Mouse (Mus musculus): ENCODE data around the gene Usp34. TPM values are rescaled to one million over a fixed set of nuclear protein-coding genes. Genes with fewer than 3 reads are reported as not detected.
"Not testable (repeated sequence)": the region's sequence is repeated elsewhere in the genome, so short reads cannot be mapped to it uniquely, and the experiment has no call there.

Gene Usp34
- total RNA-seq, 1 experiment from 2014 or later: 46.2 TPM

DNA sequence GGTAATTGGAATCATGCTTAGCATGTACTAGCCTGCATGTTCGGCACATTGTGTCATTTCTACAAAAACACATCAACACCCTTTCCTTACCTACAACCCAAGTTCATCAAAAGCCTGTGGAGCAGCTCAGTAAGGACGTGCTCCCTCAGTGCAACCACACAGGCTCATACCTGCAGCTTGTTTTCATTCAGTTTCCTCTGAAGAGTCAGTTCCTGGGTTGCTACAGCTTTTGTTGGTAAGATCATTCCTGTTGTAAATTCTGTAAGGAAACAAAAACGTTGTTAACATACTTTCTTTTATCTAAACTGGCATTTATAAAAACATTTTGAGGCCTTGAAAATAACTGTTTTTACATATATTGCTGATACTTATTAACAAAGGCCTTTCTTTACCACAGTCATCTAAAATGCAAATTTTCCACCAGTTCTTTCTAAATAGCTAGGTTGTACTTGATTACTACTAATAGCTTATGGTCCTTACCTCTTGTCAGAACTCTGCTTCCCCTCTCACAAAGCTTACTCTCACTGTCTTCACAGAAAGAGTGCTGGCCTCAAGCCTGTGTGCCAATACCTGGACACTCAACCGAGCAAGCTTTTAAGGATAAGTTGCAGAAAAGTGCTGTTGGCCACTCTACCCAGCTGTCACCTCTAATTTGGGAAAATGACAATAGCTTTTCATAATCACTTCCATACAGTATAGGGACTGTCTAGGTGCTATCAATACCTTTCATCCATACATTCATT is 185.5 kb downstream of the Usp34 start:
- no peak for ATAC-seq (replicated peaks; ENCODE audit: insufficient number of reproducible peaks, low FRiP score, low TSS enrichment, poor library complexity, severe bottlenecking)

DNA sequence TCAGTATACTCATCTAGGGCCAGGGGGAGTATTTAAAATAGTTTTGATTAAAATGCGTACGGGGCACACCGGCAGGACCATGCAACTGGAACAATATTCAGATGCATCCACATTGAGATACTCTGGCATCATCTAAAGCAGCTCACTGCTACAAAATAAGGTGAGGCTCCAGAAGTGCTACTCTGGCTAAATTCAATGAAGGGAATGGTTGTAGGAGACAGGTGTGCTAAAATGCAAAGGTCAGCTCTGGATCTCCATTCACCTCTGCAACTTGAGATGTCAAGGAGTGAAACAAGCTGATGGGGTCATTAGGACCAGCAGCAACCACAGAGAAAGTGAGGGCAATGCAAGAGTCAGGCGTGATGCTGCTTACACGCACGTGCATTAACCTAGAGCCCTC is 188.5 kb downstream of the Usp34 start:
- ATAC-seq (replicated peaks; ENCODE audit: insufficient number of reproducible peaks, low FRiP score, low TSS enrichment, poor library complexity, severe bottlenecking): no peak

DNA sequence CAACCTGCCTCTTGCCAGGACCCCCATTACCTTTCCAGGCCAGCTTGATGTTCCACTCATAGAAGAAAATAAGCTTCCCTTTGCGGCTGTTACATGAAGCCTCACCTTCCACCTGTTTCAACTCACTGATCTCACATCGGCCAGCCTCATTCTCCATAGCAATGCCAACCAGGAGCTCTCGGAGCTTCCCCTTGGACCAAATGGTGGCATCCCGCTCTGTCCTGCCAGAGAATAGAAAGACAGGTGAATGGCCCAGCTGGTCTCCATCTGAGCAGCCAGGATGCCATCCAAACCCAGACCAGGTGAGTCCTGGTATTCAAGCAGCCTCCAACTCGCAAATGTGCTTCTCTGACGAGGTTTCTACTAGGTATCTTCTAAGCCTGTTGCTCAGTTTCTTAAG is 190.0 kb downstream of the Usp34 start:
- ATAC-seq (replicated peaks; ENCODE audit: insufficient number of reproducible peaks, low FRiP score, low TSS enrichment, poor library complexity, severe bottlenecking): no peak

DNA sequence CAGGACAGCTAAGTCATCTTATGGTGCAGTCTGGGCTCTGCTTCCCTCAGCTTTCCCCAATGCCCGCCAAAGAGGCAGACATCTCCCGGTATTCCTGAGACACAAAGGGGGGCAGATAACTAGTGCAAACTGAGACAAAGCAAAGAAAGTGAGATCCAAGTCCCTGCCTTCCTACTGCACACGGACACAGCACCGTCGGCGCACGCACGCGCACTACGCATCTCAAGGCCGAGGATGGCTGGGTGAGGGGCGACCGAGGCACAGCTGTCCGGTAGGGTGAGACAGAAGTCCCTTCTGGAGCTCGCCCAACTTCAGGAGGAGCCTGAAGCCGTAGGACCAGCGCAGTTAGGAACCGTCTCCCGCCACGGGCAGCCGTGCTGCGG is 190.6 kb downstream of the Usp34 start:
- peak; percentile 20 for ATAC-seq (replicated peaks; ENCODE audit: insufficient number of reproducible peaks, low FRiP score, low TSS enrichment, poor library complexity, severe bottlenecking)

DNA sequence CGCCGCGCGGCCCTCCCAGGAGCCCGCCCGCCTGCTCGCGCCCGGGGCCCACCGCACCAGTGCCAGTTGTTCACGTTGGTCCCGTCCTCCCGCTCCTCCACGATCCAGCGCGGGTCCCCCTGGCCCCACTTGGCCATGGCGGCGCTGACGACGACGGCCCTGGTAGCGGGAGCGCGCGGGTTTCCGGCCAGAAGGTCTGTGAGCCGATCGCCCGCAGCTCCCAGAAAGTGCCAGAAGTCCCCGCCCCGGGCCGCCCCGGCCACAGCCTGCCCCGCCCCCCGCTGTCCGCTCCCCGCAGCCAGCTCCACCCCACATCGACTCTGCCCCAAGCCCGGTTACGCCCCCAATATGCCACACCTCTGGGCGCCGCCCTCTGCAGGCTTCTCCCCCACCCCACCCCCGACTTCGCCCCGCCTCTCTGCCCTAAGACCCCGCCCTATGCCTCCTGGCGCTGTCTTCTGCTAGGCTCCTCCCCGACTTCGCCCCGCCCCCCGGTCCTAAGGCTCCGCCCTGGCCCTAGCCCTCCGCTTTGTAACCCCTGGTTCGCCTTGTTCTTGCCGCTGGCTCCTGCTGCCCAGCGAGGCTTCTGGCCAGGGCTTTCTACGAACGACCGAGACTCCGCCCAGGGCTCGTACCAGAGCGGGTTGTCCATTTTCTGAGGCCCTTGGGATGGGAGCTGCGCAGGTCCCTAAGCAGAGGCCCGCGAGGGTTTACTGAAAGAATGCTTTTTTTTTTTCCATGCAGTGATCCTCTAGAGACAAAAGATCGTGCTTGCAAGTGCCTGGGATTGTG is 191.2 kb downstream of the Usp34 start, which contains the start of gene Ahsa2:
Ahsa2 (minus strand) TSS at position 313 of the 792 bp plus-strand sequence.
- ATAC-seq (replicated peaks; ENCODE audit: insufficient number of reproducible peaks, low FRiP score, low TSS enrichment, poor library complexity, severe bottlenecking): peak; percentile 86

DNA sequence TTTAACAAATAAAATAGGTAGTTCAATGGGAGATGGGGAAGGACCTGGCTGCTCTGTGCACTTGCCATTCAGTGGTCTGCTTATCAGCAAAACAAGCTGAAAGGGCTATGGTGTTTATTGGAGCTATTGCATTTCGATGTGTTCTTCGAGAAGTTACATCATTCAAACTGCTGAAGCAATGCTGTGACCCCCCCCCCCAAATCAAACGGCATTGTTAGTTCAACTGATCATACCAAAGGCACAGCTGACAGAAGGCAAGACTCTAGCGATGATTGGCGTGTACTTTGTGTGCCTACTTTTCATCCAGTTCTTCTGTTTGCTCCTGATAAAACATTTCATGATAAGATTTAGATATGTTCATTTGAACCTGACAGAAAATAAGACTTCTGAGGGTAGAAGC is 191.9 kb downstream of the Usp34 start:
- no peak for ATAC-seq (replicated peaks; ENCODE audit: insufficient number of reproducible peaks, low FRiP score, low TSS enrichment, poor library complexity, severe bottlenecking)

DNA sequence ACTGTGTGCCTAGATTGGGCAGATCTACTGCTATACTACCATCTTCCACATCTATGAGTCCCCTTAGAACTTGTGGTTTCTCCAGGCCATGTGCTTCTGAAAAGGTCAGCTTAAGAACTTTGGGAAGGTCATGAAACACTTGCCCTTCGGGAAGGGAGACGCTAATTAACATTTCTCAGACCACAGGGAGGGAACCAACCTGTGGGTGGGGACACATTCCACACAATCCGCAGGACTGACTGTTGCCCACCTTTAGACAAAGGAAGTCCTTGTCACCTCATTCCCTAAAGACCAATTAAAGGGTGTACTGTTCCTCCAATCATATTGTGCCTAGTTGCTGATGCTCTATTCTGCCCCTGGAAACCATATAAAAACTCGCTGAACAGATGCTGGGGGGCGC is 198.1 kb downstream of the Usp34 start:
- ATAC-seq (replicated peaks; ENCODE audit: insufficient number of reproducible peaks, low FRiP score, low TSS enrichment, poor library complexity, severe bottlenecking): not testable (repeated sequence)

DNA sequence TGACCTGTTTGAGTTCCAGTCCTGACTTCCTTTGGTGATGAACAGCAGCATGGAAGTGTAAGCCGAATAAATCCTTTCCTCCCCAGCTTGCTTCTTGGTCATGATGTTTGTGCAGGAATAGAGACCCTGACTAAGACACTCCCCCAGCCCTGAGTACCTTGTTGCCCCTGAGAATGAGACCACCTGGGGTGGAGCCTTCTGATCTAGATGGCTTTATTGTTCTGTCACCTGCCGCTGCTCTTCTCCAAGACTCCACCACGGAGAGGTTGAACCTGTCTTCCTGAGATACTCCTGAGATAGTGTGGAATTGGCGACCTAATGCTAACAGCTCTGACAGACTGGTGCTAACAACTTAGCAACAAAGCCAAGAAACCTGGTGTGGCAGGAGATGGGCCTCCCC is 208.1 kb downstream of the Usp34 start:
- ATAC-seq (replicated peaks; ENCODE audit: insufficient number of reproducible peaks, low FRiP score, low TSS enrichment, poor library complexity, severe bottlenecking): not testable (repeated sequence)

DNA sequence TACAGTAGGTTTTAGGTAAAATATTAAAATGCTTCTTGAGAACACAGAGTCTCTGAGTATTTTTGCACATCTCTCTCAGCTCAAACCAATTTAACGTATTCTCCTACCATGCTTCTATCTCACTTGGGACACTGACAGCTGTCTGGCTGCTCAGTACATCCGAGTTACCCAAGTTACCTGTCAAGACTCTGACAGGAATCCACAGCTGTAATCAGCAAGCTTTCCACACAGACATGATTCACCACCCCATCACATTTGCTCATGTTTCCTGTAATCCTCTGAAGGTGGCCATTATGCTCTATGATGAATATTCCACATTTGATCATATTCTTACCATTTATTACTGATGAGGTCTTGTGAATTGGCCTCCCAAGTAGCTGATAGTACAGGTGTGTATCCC is 208.6 kb downstream of the Usp34 start:
- ATAC-seq (replicated peaks; ENCODE audit: insufficient number of reproducible peaks, low FRiP score, low TSS enrichment, poor library complexity, severe bottlenecking): no peak

DNA sequence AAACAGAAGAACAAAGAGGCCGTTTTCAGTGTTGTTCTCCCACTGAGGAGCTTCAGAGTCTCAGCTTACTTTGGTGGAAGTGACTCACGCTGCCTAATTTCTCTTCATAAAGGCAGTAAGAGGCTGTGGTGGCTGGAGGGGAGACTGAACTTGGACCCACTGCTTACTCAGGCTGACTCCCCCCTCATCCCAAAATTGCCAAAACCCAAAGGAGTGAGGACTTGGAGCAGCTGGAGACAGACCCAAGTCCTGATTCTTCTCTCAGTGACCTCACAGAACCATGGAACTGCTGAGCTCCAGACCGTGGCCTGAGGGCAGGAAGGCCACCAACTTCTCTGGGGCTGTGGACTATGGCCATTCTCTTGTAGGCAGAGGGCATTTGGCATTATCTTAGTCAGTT is 212.3 kb downstream of the Usp34 start:
- no peak for ATAC-seq (replicated peaks; ENCODE audit: insufficient number of reproducible peaks, low FRiP score, low TSS enrichment, poor library complexity, severe bottlenecking)

DNA sequence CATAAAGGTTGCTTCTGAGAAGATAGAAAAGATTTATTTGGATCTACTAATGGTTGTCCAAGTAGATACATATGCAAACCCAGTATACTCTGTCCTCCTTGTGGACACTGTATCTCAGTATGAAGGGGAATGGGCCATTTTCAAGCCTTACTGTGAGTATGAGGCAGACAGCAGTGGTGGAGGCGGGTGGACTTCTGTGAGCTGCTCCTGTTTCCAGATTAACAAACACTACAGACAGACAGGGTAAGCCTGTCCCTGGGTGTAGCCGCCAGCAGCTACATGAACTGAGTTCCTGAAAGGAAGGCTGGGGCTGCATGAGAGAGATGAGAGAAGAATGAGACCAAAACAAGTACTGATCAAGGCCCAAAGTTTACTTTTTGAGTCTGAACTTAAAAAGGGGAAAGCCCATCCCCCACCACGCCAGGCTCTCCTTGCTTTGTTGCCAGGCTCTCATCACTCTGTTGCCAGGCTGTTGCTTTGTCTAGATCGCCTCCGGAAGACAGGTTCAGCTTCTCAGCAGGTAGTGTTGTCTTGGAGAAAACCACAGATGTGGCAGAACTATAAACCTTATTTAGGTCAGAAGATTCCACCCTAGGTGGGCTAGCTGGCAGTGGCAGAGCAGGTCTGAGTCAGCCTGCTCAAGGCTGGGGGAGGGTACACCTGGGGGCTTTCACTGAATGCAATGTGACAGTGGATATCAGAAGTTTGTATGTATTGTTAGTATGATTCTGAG is 213.9 kb downstream of the Usp34 start, which contains the start of gene 1700093K21Rik:
1700093K21Rik (minus strand) TSS at position 683 of the 733 bp plus-strand sequence.
- no peak for ATAC-seq (replicated peaks; ENCODE audit: insufficient number of reproducible peaks, low FRiP score, low TSS enrichment, poor library complexity, severe bottlenecking)

DNA sequence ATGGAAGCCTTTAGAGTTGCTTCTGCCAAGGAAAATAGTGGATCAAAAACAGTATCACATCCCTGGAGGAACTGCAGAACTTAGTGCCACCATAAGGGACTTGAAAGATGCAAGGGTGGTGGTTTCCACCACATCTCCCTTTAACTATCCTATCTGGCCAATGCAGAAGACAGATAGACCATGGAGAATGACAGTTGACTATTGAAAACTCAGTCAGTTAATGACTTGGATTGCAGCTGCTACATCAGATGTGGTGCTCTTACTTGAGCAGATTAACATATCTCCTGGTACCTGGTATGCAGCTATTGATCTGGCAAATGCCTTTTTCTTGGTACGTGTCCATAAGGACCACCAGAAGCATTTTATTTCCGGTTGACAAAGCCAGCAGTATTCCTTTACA is 230.8 kb downstream of the Usp34 start:
- no peak for ATAC-seq (replicated peaks; ENCODE audit: insufficient number of reproducible peaks, low FRiP score, low TSS enrichment, poor library complexity, severe bottlenecking)

Other genes starting within 250 kb of the Usp34 start
- 199 to 255 TPM (median 205 TPM) in 3 replicates for gene Xpo1, start 50.9 kb upstream of the Usp34 start, total RNA-seq (2017)
- 42.0 to 77.0 TPM (median 63.2 TPM) in 3 replicates for gene Ahsa2, start 191.1 kb downstream of the Usp34 start, total RNA-seq (2017)
- 2.2 TPM in 1 of 3 replicates, not detected in the others for gene 1700093K21Rik, start 214.3 kb downstream of the Usp34 start, total RNA-seq (2017)

Measured in monocyte, adult 5-6 weeks (primary cell).